17 mouse cellular contexts compared by ENCODE assay signal in the genomic region with DNA sequence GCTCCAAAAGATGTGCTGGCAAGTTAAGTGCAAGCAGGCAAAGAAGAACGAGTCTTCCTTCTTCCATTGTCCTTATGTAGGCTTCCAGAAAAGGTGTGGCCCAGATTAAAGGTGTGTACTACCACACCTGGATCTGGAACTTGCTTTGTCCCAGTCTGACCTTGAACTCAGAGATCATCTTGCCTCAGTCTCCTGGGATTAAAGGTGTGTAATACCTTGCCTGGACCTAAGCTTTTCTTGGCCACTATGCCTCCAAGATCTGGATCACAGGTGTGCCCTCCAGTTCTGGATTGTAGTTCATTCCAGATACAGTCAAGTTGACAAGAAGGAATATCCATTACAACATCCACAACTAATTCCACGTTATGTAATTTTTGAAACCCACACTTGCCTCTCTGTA.
"Had no signal": no experiment of that assay in that cellular context is flagged by ENCODE, and none has a peak within 500 bp of the region (broad histone marks: within the 10 kb centered on the region; RNA-seq: fewer than 3 reads in every experiment).

No protein-coding gene starts in this region.

- H3K27ac ChIP-seq: neural tube, embryonic 12.5 days; neural tube, embryonic 13.5 days; neural tube, embryonic 15.5 days; stomach, embryonic 15.5 days; stomach, postnatal 0 days had no signal

- H3K9me3 ChIP-seq: neural tube, embryonic 12.5 days; neural tube, embryonic 13.5 days; neural tube, embryonic 15.5 days; stomach, embryonic 15.5 days had no signal

- DNase-seq: retina, postnatal 1 day; right cerebral cortex, adult 18-20 months; right cerebral cortex, postnatal 14 days; right cerebral cortex, postnatal 25 days; right cerebral cortex, postnatal 4 days; spleen, adult 18-20 months; thymus, adult 18-20 months; thymus, adult 2 months; thymus, postnatal 14 days; thymus, postnatal 25 days; thymus, postnatal 36 days; thymus, postnatal 4 days had no signal

- H3K27me3 ChIP-seq: neural tube, embryonic 12.5 days; neural tube, embryonic 13.5 days; neural tube, embryonic 15.5 days; stomach, embryonic 15.5 days had no signal

- H3K4me3 ChIP-seq: neural tube, embryonic 12.5 days; neural tube, embryonic 13.5 days; neural tube, embryonic 15.5 days; stomach, embryonic 15.5 days had no signal

- H3K4me1 ChIP-seq: neural tube, embryonic 12.5 days; neural tube, embryonic 13.5 days; neural tube, embryonic 15.5 days; stomach, embryonic 15.5 days had no signal

- H3K36me3 ChIP-seq: neural tube, embryonic 12.5 days; neural tube, embryonic 13.5 days; neural tube, embryonic 15.5 days; stomach, embryonic 15.5 days had no signal
